Mouse (Mus musculus): ENCODE data around the gene Tbc1d20. TPM values are rescaled to one million over a fixed set of nuclear protein-coding genes. Genes with fewer than 3 reads are reported as not detected.

The Tbc1d20 gene
- polyA plus RNA-seq, 1 experiment from 2014 or later = 22.6 TPM

GRCm38 (mm10) chr2:152302862-152303261 is 9.2 kb downstream of the Tbc1d20 start:
- Histone ChIP-seq H3K27me3 (ENCODE audit: control insufficient read depth, insufficient read depth, low read length) (no peaks in the 10 kb centered on the region), H3K9ac (ENCODE audit: low read length) (no peak overlapping the region), H3K4me1 (replicated peaks; ENCODE audit: control insufficient read depth, insufficient read depth) (no peaks in the 10 kb centered on the region), H3K9me3 (ENCODE audit: control insufficient read depth, low read length) (no peaks in the 10 kb centered on the region), H3K36me3 (ENCODE audit: control insufficient read depth, insufficient read depth, low read length) (peaks cover 18% of the 10 kb centered on the region), H3K4me3 (ENCODE audit: low read depth, low read length) (no peak overlapping the region), H3K27ac (replicated peaks) (no peak overlapping the region), H3K4me2 (replicated peaks; ENCODE audit: low read depth) (no peak overlapping the region)
- ATAC-seq (ENCODE audit: low FRiP score, low TSS enrichment) (no peak), DNase-seq (ENCODE audit: low spot score) (no peak)
- WGBS = 72% methylated on average over 2 of the region's 2 CpGs
- TF ChIP-seq EP300 (optimal IDR thresholded peaks at IDR 0.05) (no peak), CTCF (IDR thresholded peaks at IDR 0.05; ENCODE audit: low read depth) (no peak)

GRCm38 (mm10) chr2:152303781-152304180 is 10.2 kb downstream of the Tbc1d20 start:
- TF ChIP-seq EP300 (optimal IDR thresholded peaks at IDR 0.05) (no peak), CTCF (IDR thresholded peaks at IDR 0.05; ENCODE audit: low read depth) (no peak)
- no peak overlapping the region for H3K27ac ChIP-seq (replicated peaks)
- peaks cover 26% of the 10 kb centered on the region for H3K36me3 ChIP-seq (ENCODE audit: control insufficient read depth, insufficient read depth, low read length)
- DNase-seq (ENCODE audit: low spot score) (no peak), ATAC-seq (ENCODE audit: low FRiP score, low TSS enrichment) (no peak)
- H3K4me1 ChIP-seq (replicated peaks; ENCODE audit: control insufficient read depth, insufficient read depth) = no peaks in the 10 kb centered on the region
- 67% methylated on average over 5 of the region's 5 CpGs for WGBS
- no peaks in the 10 kb centered on the region for H3K9me3 ChIP-seq (ENCODE audit: control insufficient read depth, low read length)
- no peak overlapping the region for H3K9ac ChIP-seq (ENCODE audit: low read length)
- no peak overlapping the region for H3K4me3 ChIP-seq (ENCODE audit: low read depth, low read length)
- no peaks in the 10 kb centered on the region for H3K27me3 ChIP-seq (ENCODE audit: control insufficient read depth, insufficient read depth, low read length)
- H3K4me2 ChIP-seq (replicated peaks; ENCODE audit: low read depth) = no peak overlapping the region

- WGBS = 87% methylated on average over 6 of the region's 6 CpGs
- Histone ChIP-seq H3K36me3 (ENCODE audit: control insufficient read depth, insufficient read depth, low read length) (peaks cover 29% of the 10 kb centered on the region), H3K27ac (replicated peaks) (no peak overlapping the region), H3K4me3 (ENCODE audit: low read depth, low read length) (no peak overlapping the region), H3K4me2 (replicated peaks; ENCODE audit: low read depth) (no peak overlapping the region), H3K9ac (ENCODE audit: low read length) (no peak overlapping the region), H3K4me1 (replicated peaks; ENCODE audit: control insufficient read depth, insufficient read depth) (no peaks in the 10 kb centered on the region), H3K9me3 (ENCODE audit: control insufficient read depth, low read length) (no peaks in the 10 kb centered on the region), H3K27me3 (ENCODE audit: control insufficient read depth, insufficient read depth, low read length) (no peaks in the 10 kb centered on the region)
- ATAC-seq (ENCODE audit: low FRiP score, low TSS enrichment) = no peak
- TF ChIP-seq CTCF (IDR thresholded peaks at IDR 0.05; ENCODE audit: low read depth) (no peak), EP300 (optimal IDR thresholded peaks at IDR 0.05) (no peak)
- DNase-seq (ENCODE audit: low spot score) = no peak
Observed at GRCm38 (mm10) chr2:152305480-152305879, 11.9 kb downstream of the Tbc1d20 start.

GRCm38 (mm10) chr2:152307186-152307585 is 13.6 kb downstream of the Tbc1d20 start:
- TF ChIP-seq EP300 (optimal IDR thresholded peaks at IDR 0.05) = no peak
- TF ChIP-seq CTCF (IDR thresholded peaks at IDR 0.05; ENCODE audit: low read depth) = no peak

GRCm38 (mm10) chr2:152312996-152313395 is 19.4 kb downstream of the Tbc1d20 start:
- H3K36me3 ChIP-seq (ENCODE audit: control insufficient read depth, insufficient read depth, low read length) = peaks cover 24% of the 10 kb centered on the region
- WGBS = 51% methylated on average over 7 of the region's 7 CpGs
- H3K4me1 ChIP-seq (replicated peaks; ENCODE audit: control insufficient read depth, insufficient read depth) = no peaks in the 10 kb centered on the region
- ATAC-seq (ENCODE audit: low FRiP score, low TSS enrichment) (no peak), DNase-seq (ENCODE audit: low spot score) (no peak)
- no peak overlapping the region for H3K9ac ChIP-seq (ENCODE audit: low read length)
- H3K27ac ChIP-seq (replicated peaks) = no peak overlapping the region
- no peaks in the 10 kb centered on the region for H3K9me3 ChIP-seq (ENCODE audit: control insufficient read depth, low read length)
- H3K27me3 ChIP-seq (ENCODE audit: control insufficient read depth, insufficient read depth, low read length) = no peaks in the 10 kb centered on the region
- no peak overlapping the region for H3K4me3 ChIP-seq (ENCODE audit: low read depth, low read length)
- H3K4me2 ChIP-seq (replicated peaks; ENCODE audit: low read depth) = no peak overlapping the region
- TF ChIP-seq EP300 (optimal IDR thresholded peaks at IDR 0.05) (no peak), CTCF (IDR thresholded peaks at IDR 0.05; ENCODE audit: low read depth) (no peak)

More at GRCm38 (mm10) chr2:152307186-152307585, 13.6 kb downstream of the Tbc1d20 start:
- Histone ChIP-seq H3K27me3 (ENCODE audit: control insufficient read depth, insufficient read depth, low read length) (no peaks in the 10 kb centered on the region), H3K9me3 (ENCODE audit: control insufficient read depth, low read length) (no peaks in the 10 kb centered on the region), H3K4me3 (ENCODE audit: low read depth, low read length) (no peak overlapping the region), H3K27ac (replicated peaks) (no peak overlapping the region), H3K4me1 (replicated peaks; ENCODE audit: control insufficient read depth, insufficient read depth) (no peaks in the 10 kb centered on the region), H3K9ac (ENCODE audit: low read length) (no peak overlapping the region), H3K4me2 (replicated peaks; ENCODE audit: low read depth) (no peak overlapping the region), H3K36me3 (ENCODE audit: control insufficient read depth, insufficient read depth, low read length) (peaks cover 33% of the 10 kb centered on the region)
- ATAC-seq (ENCODE audit: low FRiP score, low TSS enrichment) (no peak), DNase-seq (ENCODE audit: low spot score) (no peak)
- WGBS = 86% methylated on average over 3 of the region's 3 CpGs

- no peaks in the 10 kb centered on the region for H3K27me3 ChIP-seq (ENCODE audit: control insufficient read depth, insufficient read depth, low read length)
- no peak overlapping the region for H3K4me3 ChIP-seq (ENCODE audit: low read depth, low read length)
- WGBS = 87% methylated on average over 6 of the region's 6 CpGs
- no peaks in the 10 kb centered on the region for H3K9me3 ChIP-seq (ENCODE audit: control insufficient read depth, low read length)
- no peak overlapping the region for H3K9ac ChIP-seq (ENCODE audit: low read length)
- no peaks in the 10 kb centered on the region for H3K4me1 ChIP-seq (replicated peaks; ENCODE audit: control insufficient read depth, insufficient read depth)
- ATAC-seq (ENCODE audit: low FRiP score, low TSS enrichment) (no peak), DNase-seq (ENCODE audit: low spot score) (no peak)
- no peak overlapping the region for H3K27ac ChIP-seq (replicated peaks)
- no peak for TF ChIP-seq CTCF (IDR thresholded peaks at IDR 0.05; ENCODE audit: low read depth)
- TF ChIP-seq EP300 (optimal IDR thresholded peaks at IDR 0.05) = no peak
- no peak overlapping the region for H3K4me2 ChIP-seq (replicated peaks; ENCODE audit: low read depth)
- H3K36me3 ChIP-seq (ENCODE audit: control insufficient read depth, insufficient read depth, low read length) = peaks cover 19% of the 10 kb centered on the region
Observed at GRCm38 (mm10) chr2:152313926-152314325, 20.3 kb downstream of the Tbc1d20 start.

Measured in stomach, postnatal 0 days (tissue).